Mouse (Mus musculus): ENCODE results near the gene Arid3a.

The Arid3a gene

GRCm38 (mm10) chr10:79997819-79998218 lies 71.0 kb downstream of the Arid3a start:
- peak; percentile 69 for DNase-seq

GRCm38 (mm10) chr10:80001945-80002344 lies 75.1 kb downstream of the Arid3a start:
- no peak for DNase-seq

GRCm38 (mm10) chr10:80002829-80003228 lies 76.0 kb downstream of the Arid3a start:
- DNase-seq, result no peak

GRCm38 (mm10) chr10:80003374-80004232 lies 76.8 kb downstream of the Arid3a start:
- peak; percentile 76 for DNase-seq

GRCm38 (mm10) chr10:80004233-80004705 lies 77.4 kb downstream of the Arid3a start:
- DNase-seq, result no peak

Measured in liver (tissue).